Mouse (Mus musculus) urinary bladder, adult 2 months (tissue): ENCODE results near the gene Ing2. TPM values are rescaled to one million over a fixed set of nuclear protein-coding genes. Genes with fewer than 3 reads are reported as not detected.

Source experiments
- polyA plus RNA-seq: library from polyadenylated mRNA; depleted of rRNA; stranded (reverse); fragments of >200 nt; gene quantifications from 2 replicates; pipeline ENCODE4 v1.2.3, GENCODE M21; 2012; rRNA removed

Gene Ing2
- polyA plus RNA-seq, 1 experiment = 29.0 TPM

Other genes with a start within 250 kb of the Ing2 start
- gene Stox2, start 229.2 kb downstream of the Ing2 start, polyA plus RNA-seq = 5.9 and 8.0 TPM in 2 replicates
- gene Trappc11, start 142.1 kb downstream of the Ing2 start, polyA plus RNA-seq = 24.8 and 27.4 TPM in 2 replicates
- 16.5 and 16.9 TPM in 2 replicates for gene Rwdd4a, start 141.9 kb downstream of the Ing2 start, polyA plus RNA-seq
- 11.3 and 14.2 TPM in 2 replicates for gene Cdkn2aip, start 38.4 kb upstream of the Ing2 start, polyA plus RNA-seq
- not detected in 2 replicates for gene Cldn24, start 146.6 kb upstream of the Ing2 start, polyA plus RNA-seq
- gene Cldn22, start 148.9 kb upstream of the Ing2 start, polyA plus RNA-seq = 1.6 and 2.0 TPM in 2 replicates